Mouse (Mus musculus) heart, postnatal 0 days (tissue): Measurements from ENCODE around the gene Cpvl.

ENCODE experiments used
- CTCF ChIP-seq: IDR thresholded peaks from 2 replicates; pipeline ENCODE4 v1.5.1; 2016; ENCODE audit warnings: antibody characterized with exemption, control low read depth, low read depth
- EP300 ChIP-seq: IDR thresholded peaks from 2 replicates; pipeline ENCODE4 v1.6.1; 2016; ENCODE audit warnings: antibody characterized with exemption, low read depth

GRCm38 (mm10) chr6:54021123-54021789, 42.8 kb upstream of the Cpvl start:
- TF ChIP-seq CTCF (no peak), EP300 (no peak)
